Mouse (Mus musculus) kidney, adult 18-20 months (tissue): Measurements from ENCODE around the gene Sstr5.

ENCODE experiments used
- DNase-seq: peaks from one replicate; pipeline ENCODE4 v3.0.0; 2021

Sstr5 gene

GRCm38 (mm10) chr17:25472044-25472443 lies 25.0 kb downstream of the Sstr5 start:
- no peak for DNase-seq

DNA sequence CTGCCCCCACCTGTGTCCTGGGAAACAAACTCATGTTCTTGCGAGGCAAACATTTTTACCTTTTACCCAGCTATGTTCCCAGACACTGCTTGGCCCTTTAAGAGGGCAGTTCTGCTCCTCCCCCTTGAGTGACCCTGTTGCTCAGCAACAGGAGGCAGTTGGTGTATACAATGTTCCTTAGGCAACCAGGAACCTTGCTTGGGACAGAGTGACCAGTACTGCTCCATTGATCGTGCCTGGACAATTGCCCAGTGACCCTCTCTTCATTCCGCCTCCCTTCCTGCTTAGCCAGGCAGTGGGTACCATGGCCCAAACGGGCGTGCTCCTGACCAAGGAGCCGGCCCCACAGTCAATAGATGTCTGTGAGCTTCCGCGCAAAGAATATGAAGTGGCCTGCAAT lies 25.7 kb downstream of the Sstr5 start:
- peak; percentile 53 for DNase-seq

DNA sequence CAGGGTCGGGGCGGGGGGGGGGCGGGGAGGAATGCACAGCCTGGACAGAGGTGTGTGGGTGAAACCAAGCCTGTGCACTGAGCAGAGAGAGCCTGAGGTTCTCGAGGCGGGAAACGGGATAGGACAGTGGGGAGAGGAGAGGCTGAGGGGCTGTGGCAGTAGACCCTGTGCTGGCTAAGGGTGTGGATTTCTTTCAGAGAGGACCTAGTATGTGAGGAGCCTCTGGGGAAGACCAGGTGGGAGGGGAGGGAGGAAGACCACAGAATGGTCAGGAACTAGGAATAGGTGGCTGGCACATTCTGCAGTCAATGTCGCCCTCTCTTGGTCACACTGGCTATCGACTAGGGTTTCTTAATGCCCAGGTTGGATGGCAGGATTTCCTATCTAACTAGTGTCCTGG lies 27.3 kb downstream of the Sstr5 start:
- peak; percentile 71 for DNase-seq

DNA sequence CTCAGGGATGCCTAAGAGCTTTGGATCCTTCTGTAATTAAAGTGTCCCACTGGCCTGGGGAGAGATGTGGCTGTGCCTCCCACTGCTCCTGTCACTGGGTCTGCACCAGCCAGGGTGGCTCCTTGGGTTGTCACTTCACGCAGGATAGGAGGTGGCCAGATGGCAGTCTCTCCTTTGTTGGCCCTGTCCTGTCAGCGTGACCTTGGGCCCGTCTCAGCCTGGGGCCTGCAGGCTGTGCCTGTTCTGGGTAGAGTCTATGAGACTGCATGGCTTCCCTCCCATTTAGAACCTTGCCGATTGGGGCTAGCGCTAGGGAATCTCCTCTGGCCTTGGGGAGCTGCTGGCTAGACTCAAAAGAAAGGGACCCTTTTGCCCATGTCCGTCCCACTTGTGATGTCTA lies 28.8 kb downstream of the Sstr5 start:
- no peak for DNase-seq

DNA sequence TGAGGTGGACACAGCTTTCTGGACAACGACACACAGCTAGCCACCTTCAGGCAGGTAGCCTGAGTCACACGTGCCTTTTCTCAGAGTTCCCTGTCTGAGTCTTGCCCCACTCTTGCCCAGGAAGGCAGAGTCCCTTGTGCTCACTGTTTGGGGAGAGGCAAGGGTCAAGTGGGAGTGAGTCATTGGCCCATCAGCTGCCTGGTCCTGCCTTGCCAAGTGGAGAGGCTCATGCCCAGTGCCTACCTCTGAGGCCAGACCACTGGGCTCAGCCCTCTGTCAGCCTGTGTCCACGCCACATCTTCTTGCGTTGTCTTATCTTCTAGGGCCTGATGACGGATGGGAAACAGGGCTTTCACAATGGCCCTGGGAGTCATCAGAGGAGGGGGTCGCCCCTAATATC lies 29.3 kb downstream of the Sstr5 start:
- DNase-seq: no peak

- no peak for DNase-seq
These were observed 30.8 kb downstream of the Sstr5 start for GRCm38 (mm10) chr17:25466257-25466656.

GRCm38 (mm10) chr17:25464091-25464490 lies 33.0 kb downstream of the Sstr5 start:
- DNase-seq: no peak

GRCm38 (mm10) chr17:25463326-25463945 lies 33.7 kb downstream of the Sstr5 start:
- DNase-seq: no peak

DNA sequence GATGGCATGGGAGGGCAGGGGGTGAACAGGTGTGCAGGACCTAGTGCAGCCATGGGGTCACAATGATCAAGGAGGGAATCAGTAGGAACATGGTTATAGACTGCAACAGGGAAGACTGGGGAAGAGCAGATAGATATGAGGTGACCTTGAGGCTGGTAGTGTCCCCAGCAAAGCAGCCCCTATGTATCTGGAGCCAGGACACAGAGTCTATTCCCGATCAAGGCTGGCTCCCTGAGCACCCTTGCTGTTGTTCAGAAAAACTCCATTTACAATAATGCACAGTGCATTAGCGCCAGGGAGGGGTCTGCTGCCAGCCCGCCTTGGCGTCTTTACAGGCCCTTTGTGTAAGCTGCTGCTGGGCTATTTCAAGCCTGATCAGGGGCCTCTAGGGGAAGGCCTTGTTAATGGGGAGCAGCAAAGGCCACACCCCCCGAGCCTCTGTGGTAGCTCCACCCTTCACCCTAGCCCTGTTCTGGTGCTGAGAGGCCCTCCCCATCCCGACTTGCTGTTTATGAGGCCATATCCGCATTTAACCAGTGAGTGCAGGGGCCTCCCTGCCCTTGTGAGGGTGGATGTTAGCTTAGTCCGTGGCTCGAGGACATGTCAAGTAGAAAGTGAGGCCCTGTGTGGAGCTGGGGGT lies 34.7 kb downstream of the Sstr5 start:
- no peak for DNase-seq

DNA sequence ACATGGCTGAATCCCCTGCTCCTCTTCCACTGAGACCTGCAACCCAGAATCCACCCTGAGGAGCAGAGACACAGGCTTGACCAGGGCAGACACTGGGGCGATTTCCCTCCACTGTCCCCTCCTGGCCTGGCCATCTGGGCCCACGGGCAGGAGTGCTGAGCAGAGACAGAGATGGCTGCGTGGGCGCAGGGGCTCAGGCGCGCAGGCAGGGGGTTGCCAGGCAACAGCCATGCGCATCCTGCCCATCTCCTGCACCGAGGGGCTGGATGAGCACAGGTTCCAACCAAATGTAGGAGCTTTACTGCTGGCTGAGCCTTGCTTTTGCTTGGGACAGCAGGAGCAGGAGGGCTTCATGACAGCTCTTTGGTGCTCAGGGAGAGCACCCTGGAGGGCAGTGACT lies 40.5 kb downstream of the Sstr5 start:
- DNase-seq: no peak

- DNase-seq: no peak
These were observed 42.8 kb downstream of the Sstr5 start, which contains the start of gene Tekt4 for GRCm38 (mm10) chr17:25454272-25454671. TSS of gene Tekt4 (plus strand) at chr17:25454615.

GRCm38 (mm10) chr17:25452246-25452965 lies 44.7 kb downstream of the Sstr5 start:
- no peak for DNase-seq

- no peak for DNase-seq
These were observed 46.8 kb downstream of the Sstr5 start for GRCm38 (mm10) chr17:25450329-25450728.

GRCm38 (mm10) chr17:25447865-25448264 lies 49.2 kb downstream of the Sstr5 start:
- DNase-seq: no peak

DNA sequence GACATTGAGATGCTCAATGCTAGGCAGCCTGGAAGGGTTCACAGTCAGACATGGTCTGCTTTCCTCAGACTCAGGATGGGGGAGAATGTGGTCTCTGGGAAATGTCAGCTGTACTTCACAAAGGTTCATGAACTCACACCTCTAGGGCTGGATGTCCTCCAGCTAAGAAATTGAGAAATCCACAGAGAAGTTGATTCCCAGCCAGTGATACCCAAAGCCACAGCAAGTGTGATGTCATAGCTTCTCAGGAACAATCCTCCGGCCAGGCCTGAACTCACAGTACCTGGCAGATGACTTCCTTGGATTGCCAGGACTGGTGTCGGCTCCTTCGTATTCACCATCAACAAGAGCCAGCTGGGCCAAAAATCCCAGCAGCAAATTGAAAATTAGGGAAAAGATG lies 51.2 kb downstream of the Sstr5 start:
- DNase-seq: no peak

- DNase-seq: no peak
These were observed 52.0 kb downstream of the Sstr5 start for GRCm38 (mm10) chr17:25445074-25445473.

DNA sequence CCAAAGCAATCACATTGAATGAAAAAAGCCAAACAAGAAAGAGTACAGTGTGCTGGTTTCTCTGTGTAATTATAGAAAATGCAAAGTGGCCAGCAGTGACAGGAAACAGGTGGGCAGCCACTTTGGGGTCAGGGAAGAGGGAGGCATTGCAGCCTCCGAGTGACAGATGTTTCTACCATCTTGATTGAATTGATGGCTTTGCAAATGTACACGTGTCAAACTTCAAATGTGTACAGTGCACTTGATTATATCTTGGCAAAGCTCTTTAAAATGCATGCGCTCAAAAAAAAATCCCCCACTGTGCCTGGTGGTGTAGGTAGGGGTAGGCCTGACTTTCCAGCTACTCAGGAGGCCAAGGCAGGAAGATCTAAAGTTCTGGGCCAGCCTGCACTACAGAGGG lies 54.2 kb downstream of the Sstr5 start:
- no peak for DNase-seq

DNA sequence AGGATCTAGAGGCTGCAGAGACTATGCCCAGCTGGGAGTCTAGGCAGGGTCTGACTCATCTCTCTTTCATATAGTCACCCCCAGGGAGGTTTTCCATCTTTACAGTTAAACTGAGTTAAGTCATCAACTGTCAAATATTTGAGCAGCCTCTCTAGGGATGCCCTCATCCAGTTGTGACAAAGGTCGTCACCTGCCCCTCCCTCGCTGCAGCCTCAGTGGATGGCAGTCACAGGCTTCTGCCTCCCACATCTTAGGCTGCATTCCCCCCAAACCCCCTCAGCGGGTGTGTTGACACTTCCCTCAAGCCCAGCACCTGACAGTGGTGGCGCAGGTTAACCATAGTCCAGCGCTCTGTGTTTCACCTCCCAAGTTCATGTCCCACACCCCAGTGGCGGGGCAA lies 55.7 kb downstream of the Sstr5 start:
- no peak for DNase-seq
